Mouse (Mus musculus) liver, adult 2 months (tissue): ENCODE results near the gene Dnajc27.

Source experiments
- CTCF ChIP-seq: fragments of 200-500 bp; IDR thresholded peaks from 2 replicates; pipeline ENCODE4 v1.5.1; 2011; ENCODE audit warnings: low read depth, low read length, control low read depth
- POLR2A ChIP-seq: fragments of 200-500 bp; IDR thresholded peaks from 2 replicates; pipeline ENCODE4 v1.6.1; 2011; ENCODE audit warnings: low read length, control low read depth; ENCODE audit not compliant: insufficient read depth; ENCODE audit errors: extremely low read depth

DNA sequence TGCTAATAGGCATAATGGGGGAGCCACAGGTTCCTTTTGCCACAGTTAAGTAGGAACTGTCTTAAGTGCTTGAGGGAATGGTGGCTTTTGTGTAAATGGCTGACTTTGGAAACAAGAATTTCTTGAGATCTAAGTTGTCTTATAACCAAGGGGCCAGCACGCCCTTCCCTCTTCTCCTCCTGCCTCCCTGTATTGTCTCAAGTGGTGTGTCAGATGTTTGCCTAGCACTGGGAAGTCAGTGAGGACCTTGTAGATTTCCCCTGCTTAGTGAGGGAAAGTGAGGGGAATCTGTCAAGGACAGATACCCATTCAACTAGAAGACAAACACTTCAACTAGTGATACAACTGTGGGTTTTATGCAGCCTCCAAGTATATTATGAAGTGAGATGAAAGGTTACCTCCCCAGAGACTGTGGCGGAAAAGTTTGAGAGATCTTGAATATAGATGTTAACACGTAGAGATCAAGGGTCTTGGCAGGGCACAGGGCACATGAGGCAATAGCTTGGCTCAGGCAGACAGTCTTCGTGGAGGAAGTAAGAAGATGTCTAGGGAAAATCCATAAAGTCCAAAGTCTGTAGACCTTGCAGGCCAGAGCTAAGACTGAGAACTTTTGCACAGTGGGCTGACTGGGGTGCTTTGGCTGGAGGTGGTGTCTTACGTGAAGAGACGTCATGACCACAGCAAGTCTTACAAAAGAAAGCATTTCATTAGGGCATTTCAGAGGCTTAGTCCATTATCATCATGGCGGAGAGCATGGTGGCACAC lies 76.7 kb downstream of the Dnajc27 start:
- TF ChIP-seq POLR2A (no peak), CTCF (no peak)
